9 mouse cellular contexts compared by ENCODE assay signal in genomic region chr9:12380732-12381645, GRCm38 (mm10).
DNase-seq lines count a peak whose midpoint lies in the region; ATAC-seq and TF ChIP-seq lines count a peak whose summit lies in the region.
"Had no signal": no experiment of that assay in that cellular context is flagged by ENCODE, and none has a peak within 500 bp of the region (broad histone marks: within the 10 kb centered on the region; RNA-seq: fewer than 3 reads in every experiment).

No protein-coding gene starts in this region.

- no peaks in the 10 kb centered on the region for H3K9me3 ChIP-seq in hindbrain, embryonic 13.5 days
- no peaks in the 10 kb centered on the region for H3K9me3 ChIP-seq in hindbrain, embryonic 10.5 days
- no peaks in the 10 kb centered on the region for H3K9me3 ChIP-seq in hindbrain, embryonic 16.5 days (ENCODE audit: control insufficient read depth, low read length)
- no peaks in the 10 kb centered on the region for H3K9me3 ChIP-seq in midbrain, postnatal 0 days (ENCODE audit: low read length)
- no peaks in the 10 kb centered on the region for H3K9me3 ChIP-seq in liver, postnatal 0 days (ENCODE audit: low read length)
- H3K9me3 ChIP-seq: limb, embryonic 12.5 days had no signal

- H3K36me3 ChIP-seq in hindbrain, embryonic 13.5 days = no peaks in the 10 kb centered on the region
- no peaks in the 10 kb centered on the region for H3K36me3 ChIP-seq in hindbrain, embryonic 10.5 days
- H3K36me3 ChIP-seq in hindbrain, embryonic 16.5 days (ENCODE audit: control insufficient read depth, insufficient read depth, low read length) = no peaks in the 10 kb centered on the region
- H3K36me3 ChIP-seq in midbrain, postnatal 0 days (ENCODE audit: insufficient read depth, low read length) = no peaks in the 10 kb centered on the region
- no peaks in the 10 kb centered on the region for H3K36me3 ChIP-seq in liver, postnatal 0 days (replicated peaks; ENCODE audit: insufficient read depth, low read length)
- H3K36me3 ChIP-seq: limb, embryonic 12.5 days had no signal

- H3K4me3 ChIP-seq in hindbrain, embryonic 13.5 days = no peak overlapping the region
- no peak overlapping the region for H3K4me3 ChIP-seq in hindbrain, embryonic 10.5 days
- no peak overlapping the region for H3K4me3 ChIP-seq in hindbrain, embryonic 16.5 days (ENCODE audit: low read length)
- no peak overlapping the region for H3K4me3 ChIP-seq in midbrain, postnatal 0 days (ENCODE audit: low read depth, low read length)
- no peak overlapping the region for H3K4me3 ChIP-seq in liver, postnatal 0 days (ENCODE audit: low read depth, low read length)
- H3K4me3 ChIP-seq: limb, embryonic 12.5 days had no signal

- WGBS in hindbrain, embryonic 13.5 days = 7% methylated on average over 4 of the region's 4 CpGs
- 5% methylated on average over 4 of the region's 4 CpGs for WGBS in hindbrain, embryonic 10.5 days
- 8% methylated on average over 4 of the region's 4 CpGs for WGBS in hindbrain, embryonic 16.5 days
- WGBS in midbrain, postnatal 0 days = 4% methylated on average over 4 of the region's 4 CpGs
- 31% methylated on average over 4 of the region's 4 CpGs for WGBS in liver, postnatal 0 days (ENCODE audit: insufficient replicate concordance)

- H3K4me2 ChIP-seq in hindbrain, embryonic 13.5 days = no peak overlapping the region
- no peak overlapping the region; the same call in 1 of the 2 replicates for H3K4me2 ChIP-seq in hindbrain, embryonic 16.5 days (ENCODE audit: low read length)
- H3K4me2 ChIP-seq in midbrain, postnatal 0 days (ENCODE audit: low read depth, low read length, poor library complexity, severe bottlenecking) = no peak overlapping the region
- no peak overlapping the region for H3K4me2 ChIP-seq in liver, postnatal 0 days (ENCODE audit: low read depth, low read length)
- H3K4me2 ChIP-seq: limb, embryonic 12.5 days had no signal

- no peak overlapping the region for H3K9ac ChIP-seq in hindbrain, embryonic 13.5 days
- no peak overlapping the region for H3K9ac ChIP-seq in hindbrain, embryonic 16.5 days (ENCODE audit: low read depth, low read length)
- H3K9ac ChIP-seq in midbrain, postnatal 0 days (replicated peaks; ENCODE audit: low read length, poor library complexity, severe bottlenecking) = no peak overlapping the region
- H3K9ac ChIP-seq in liver, postnatal 0 days (replicated peaks) = no peak overlapping the region
- H3K9ac ChIP-seq: limb, embryonic 12.5 days had no signal

- TF ChIP-seq EP300 in liver, postnatal 0 days (IDR thresholded peaks at IDR 0.05; ENCODE audit: low read depth) = no peak

- H3K27ac ChIP-seq in hindbrain, embryonic 13.5 days = peak overlapping the region; percentile 8; the same call in 1 of the 2 replicates
- no peak overlapping the region for H3K27ac ChIP-seq in hindbrain, embryonic 10.5 days
- no peak overlapping the region for H3K27ac ChIP-seq in hindbrain, embryonic 16.5 days (ENCODE audit: low read depth, low read length)
- H3K27ac ChIP-seq in midbrain, postnatal 0 days (ENCODE audit: low read depth, low read length) = no peak overlapping the region
- no peak overlapping the region for H3K27ac ChIP-seq in liver, postnatal 0 days (ENCODE audit: low read depth)
- H3K27ac ChIP-seq: limb, embryonic 12.5 days had no signal

- no peak for DNase-seq in hindbrain, embryonic 10.5 days (ENCODE audit: low spot score)
- DNase-seq in embryo, embryonic 11 days = peak; percentile 19
- DNase-seq in midbrain, postnatal 0 days (ENCODE audit: low spot score) = peak; percentile 30
- no peak for DNase-seq in lung, postnatal 4 days
- no peak for DNase-seq in right cerebral cortex, postnatal 10 days (ENCODE audit: low spot score in 2 of 2)
- DNase-seq in liver, postnatal 0 days = no peak

- no peaks in the 10 kb centered on the region for H3K27me3 ChIP-seq in hindbrain, embryonic 13.5 days
- no peaks in the 10 kb centered on the region for H3K27me3 ChIP-seq in hindbrain, embryonic 10.5 days (ENCODE audit: insufficient read depth, poor library complexity, severe bottlenecking)
- H3K27me3 ChIP-seq in hindbrain, embryonic 16.5 days (replicated peaks; ENCODE audit: control insufficient read depth, insufficient read depth, low read length) = no peaks in the 10 kb centered on the region
- no peaks in the 10 kb centered on the region for H3K27me3 ChIP-seq in midbrain, postnatal 0 days (ENCODE audit: insufficient read depth, low read length)
- no peaks in the 10 kb centered on the region for H3K27me3 ChIP-seq in liver, postnatal 0 days (ENCODE audit: insufficient read depth, low read length)
- H3K27me3 ChIP-seq: limb, embryonic 12.5 days had no signal

- ATAC-seq in hindbrain, embryonic 13.5 days (ENCODE audit: low FRiP score) = peak; percentile 65
- ATAC-seq in hindbrain, embryonic 16.5 days = peak; percentile 75
- ATAC-seq in midbrain, postnatal 0 days (ENCODE audit: low FRiP score) = no peak
- ATAC-seq in liver, postnatal 0 days = no peak

- no peak for TF ChIP-seq CTCF in midbrain, postnatal 0 days (IDR thresholded peaks at IDR 0.05)
- no peak for TF ChIP-seq CTCF in liver, postnatal 0 days (IDR thresholded peaks at IDR 0.05; ENCODE audit: low read depth)

- H3K4me1 ChIP-seq in hindbrain, embryonic 13.5 days (replicated peaks) = peaks cover 8% of the 10 kb centered on the region; the same call in 1 of the 2 replicates
- peaks cover 9% of the 10 kb centered on the region; the same call in 1 of the 2 replicates for H3K4me1 ChIP-seq in hindbrain, embryonic 10.5 days (replicated peaks)
- no peaks in the 10 kb centered on the region for H3K4me1 ChIP-seq in hindbrain, embryonic 16.5 days (ENCODE audit: control insufficient read depth, insufficient read depth, low read depth, low read length)
- H3K4me1 ChIP-seq in midbrain, postnatal 0 days (ENCODE audit: insufficient read depth, low read length) = no peaks in the 10 kb centered on the region; the same call in 1 of the 2 replicates
- no peaks in the 10 kb centered on the region for H3K4me1 ChIP-seq in liver, postnatal 0 days (ENCODE audit: insufficient read depth)

Comparison
In these comparisons a context has a peak if more than half of its experiments do, and no peak if none do; other contexts are left out.
1. ATAC-seq: peak in hindbrain, embryonic 13.5 days (single experiment) and hindbrain, embryonic 16.5 days (single experiment); none in midbrain, postnatal 0 days (single experiment) and liver, postnatal 0 days (single experiment).
2. DNase-seq: peak in embryo, embryonic 11 days (single experiment) and midbrain, postnatal 0 days (single experiment); none in hindbrain, embryonic 10.5 days (single experiment), lung, postnatal 4 days (0 of 2), right cerebral cortex, postnatal 10 days (0 of 2) and liver, postnatal 0 days (single experiment).